ENCODE assay signal across 25 mouse cellular contexts in the genomic region with DNA sequence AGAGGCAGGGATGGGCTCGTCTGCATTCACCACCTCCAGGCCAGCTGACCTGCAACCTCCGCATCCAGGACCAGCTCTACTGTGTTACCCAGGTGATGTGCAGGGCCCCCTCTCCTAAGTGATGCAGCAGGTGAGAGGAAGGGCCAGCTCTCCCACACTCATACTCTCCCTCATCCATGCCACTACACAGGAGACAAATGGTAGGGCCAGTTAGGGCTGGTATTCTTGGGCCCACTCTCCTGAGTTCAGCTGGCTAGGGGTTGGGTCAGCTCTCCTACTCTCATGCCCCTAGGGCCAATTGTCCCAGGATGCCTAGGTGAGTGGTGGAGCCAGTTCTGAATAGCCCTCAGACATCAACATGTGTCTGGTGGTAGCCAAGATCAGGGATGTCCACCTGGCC. TPM values are rescaled to one million over a fixed set of nuclear protein-coding genes. Genes with fewer than 3 reads are reported as not detected.
DNase-seq lines count a peak whose midpoint lies in the region; ATAC-seq and TF ChIP-seq lines count a peak whose summit lies in the region.
"Had no signal": no experiment of that assay in that cellular context is flagged by ENCODE, and none has a peak within 500 bp of the region (broad histone marks: within the 10 kb centered on the region; RNA-seq: fewer than 3 reads in every experiment).

No protein-coding gene starts in this region.

- no peaks in the 10 kb centered on the region for H3K27me3 ChIP-seq in hindbrain, postnatal 0 days (ENCODE audit: insufficient read depth, low read length)
- H3K27me3 ChIP-seq in hindbrain, embryonic 11.5 days (ENCODE audit: control insufficient read depth, insufficient read depth, low read length): no peaks in the 10 kb centered on the region
- H3K27me3 ChIP-seq in megakaryocyte, embryonic 14.5 days (replicated peaks): peaks cover 2% of the 10 kb centered on the region
- no peaks in the 10 kb centered on the region for H3K27me3 ChIP-seq in midbrain, embryonic 14.5 days (ENCODE audit: control insufficient read depth, insufficient read depth, low read length)
- H3K27me3 ChIP-seq in midbrain, embryonic 10.5 days (ENCODE audit: low read depth, poor library complexity, severe bottlenecking): no peaks in the 10 kb centered on the region
- H3K27me3 ChIP-seq: CH12.LX; forebrain, embryonic 15.5 days; heart, embryonic 13.5 days had no signal

- H3K4me2 ChIP-seq in hindbrain, postnatal 0 days (ENCODE audit: low read depth, low read length): no peak overlapping the region
- no peak overlapping the region for H3K4me2 ChIP-seq in hindbrain, embryonic 11.5 days (replicated peaks; ENCODE audit: low read depth, low read length)
- H3K4me2 ChIP-seq in midbrain, embryonic 14.5 days (ENCODE audit: low read length): no peak overlapping the region
- H3K4me2 ChIP-seq: forebrain, embryonic 15.5 days; heart, embryonic 13.5 days; hindbrain, embryonic 14.5 days had no signal

- WGBS in hindbrain, postnatal 0 days: 83% methylated on average over 2 of the region's 2 CpGs
- 80% methylated on average over 2 of the region's 2 CpGs for WGBS in hindbrain, embryonic 11.5 days
- WGBS in midbrain, embryonic 14.5 days: 91% methylated on average over 2 of the region's 2 CpGs
- WGBS in midbrain, embryonic 10.5 days: 89% methylated on average over 2 of the region's 2 CpGs

- no peaks in the 10 kb centered on the region for H3K4me1 ChIP-seq in hindbrain, postnatal 0 days (ENCODE audit: insufficient read depth, low read length)
- no peaks in the 10 kb centered on the region for H3K4me1 ChIP-seq in hindbrain, embryonic 11.5 days (replicated peaks; ENCODE audit: control insufficient read depth, insufficient read depth, low read length)
- H3K4me1 ChIP-seq in megakaryocyte, embryonic 14.5 days: no peaks in the 10 kb centered on the region; the same call in 1 of the 2 replicates
- no peaks in the 10 kb centered on the region for H3K4me1 ChIP-seq in midbrain, embryonic 14.5 days (ENCODE audit: control insufficient read depth, insufficient read depth, low read length)
- no peaks in the 10 kb centered on the region for H3K4me1 ChIP-seq in midbrain, embryonic 10.5 days
- H3K4me1 ChIP-seq: forebrain, embryonic 10.5 days; forebrain, embryonic 15.5 days; heart, embryonic 10.5 days; heart, embryonic 13.5 days had no signal

- H3K4me3 ChIP-seq in hindbrain, postnatal 0 days (ENCODE audit: low read length): no peak overlapping the region
- no peak overlapping the region for H3K4me3 ChIP-seq in hindbrain, embryonic 11.5 days (ENCODE audit: low read depth, low read length)
- H3K4me3 ChIP-seq in megakaryocyte, embryonic 14.5 days (replicated peaks): peak overlapping the region; percentile 64
- no peak overlapping the region for H3K4me3 ChIP-seq in midbrain, embryonic 14.5 days (replicated peaks; ENCODE audit: low read depth, low read length)
- H3K4me3 ChIP-seq in midbrain, embryonic 10.5 days: no peak overlapping the region
- H3K4me3 ChIP-seq: forebrain, embryonic 10.5 days; forebrain, embryonic 15.5 days; heart, adult 2 months; heart, embryonic 10.5 days; heart, embryonic 13.5 days had no signal

- peak; percentile 29; the same call in 1 of the 2 replicates for ATAC-seq in hindbrain, postnatal 0 days
- ATAC-seq in hindbrain, embryonic 11.5 days (ENCODE audit: low FRiP score): no peak
- no peak for ATAC-seq in megakaryocyte, adult 5-6 weeks (ENCODE audit: poor library complexity, severe bottlenecking)
- ATAC-seq in midbrain, embryonic 14.5 days (ENCODE audit: low FRiP score, low TSS enrichment): peak; percentile 53; the same call in 1 of the 2 replicates
- ATAC-seq: forebrain, embryonic 15.5 days; Patski had no signal

- DNase-seq in heart, adult 11 months: peak; percentile 70
- DNase-seq in heart, postnatal 36 days: no peak
- no peak for DNase-seq in hindbrain, postnatal 0 days (ENCODE audit: low spot score)
- DNase-seq in hindbrain, embryonic 11.5 days (ENCODE audit: low spot score): no peak
- no peak for DNase-seq in midbrain, embryonic 14.5 days
- no peak for DNase-seq in midbrain, embryonic 10.5 days (ENCODE audit: low spot score)
- DNase-seq: adrenal gland, postnatal 10 days; adrenal gland, postnatal 36 days; B cell, adult 2 months; cerebellum, adult 18-20 months; cerebellum, adult 9-10 months; cerebellum, postnatal 14 days; gastrocnemius, postnatal 25 days; heart, adult 2 months; heart, postnatal 4 days had no signal

- no peak overlapping the region for H3K27ac ChIP-seq in hindbrain, postnatal 0 days
- H3K27ac ChIP-seq in hindbrain, embryonic 11.5 days (ENCODE audit: low read depth, low read length): no peak overlapping the region
- H3K27ac ChIP-seq in midbrain, embryonic 14.5 days (replicated peaks; ENCODE audit: low read depth, low read length): no peak overlapping the region
- H3K27ac ChIP-seq in midbrain, embryonic 10.5 days (replicated peaks): no peak overlapping the region
- H3K27ac ChIP-seq: forebrain, embryonic 10.5 days; forebrain, embryonic 15.5 days; heart, adult 2 months; heart, embryonic 10.5 days; heart, embryonic 13.5 days; hindbrain, embryonic 14.5 days had no signal

- no peak overlapping the region for H3K9ac ChIP-seq in hindbrain, postnatal 0 days (replicated peaks; ENCODE audit: low read length)
- no peak overlapping the region for H3K9ac ChIP-seq in hindbrain, embryonic 11.5 days (ENCODE audit: low read depth, low read length)
- H3K9ac ChIP-seq in midbrain, embryonic 14.5 days (replicated peaks; ENCODE audit: low read length): no peak overlapping the region
- H3K9ac ChIP-seq: forebrain, embryonic 15.5 days; heart, embryonic 13.5 days; hindbrain, embryonic 14.5 days had no signal

- no peaks in the 10 kb centered on the region for H3K36me3 ChIP-seq in hindbrain, postnatal 0 days (ENCODE audit: insufficient read depth, low read length)
- H3K36me3 ChIP-seq in hindbrain, embryonic 11.5 days (ENCODE audit: control insufficient read depth, insufficient read depth, low read length): no peaks in the 10 kb centered on the region
- no peaks in the 10 kb centered on the region for H3K36me3 ChIP-seq in megakaryocyte, embryonic 14.5 days (replicated peaks; ENCODE audit: low read length)
- H3K36me3 ChIP-seq in midbrain, embryonic 14.5 days (ENCODE audit: control insufficient read depth, insufficient read depth, low read length): no peaks in the 10 kb centered on the region
- no peaks in the 10 kb centered on the region for H3K36me3 ChIP-seq in midbrain, embryonic 10.5 days
- H3K36me3 ChIP-seq: forebrain, embryonic 10.5 days; forebrain, embryonic 15.5 days; G1E; heart, embryonic 10.5 days; heart, embryonic 13.5 days had no signal

- H3K9me3 ChIP-seq in hindbrain, postnatal 0 days (ENCODE audit: low read length): no peaks in the 10 kb centered on the region
- H3K9me3 ChIP-seq in hindbrain, embryonic 11.5 days (ENCODE audit: control insufficient read depth, low read length): no peaks in the 10 kb centered on the region
- H3K9me3 ChIP-seq in megakaryocyte, embryonic 14.5 days: peaks cover 11% of the 10 kb centered on the region
- no peaks in the 10 kb centered on the region for H3K9me3 ChIP-seq in midbrain, embryonic 14.5 days (ENCODE audit: control insufficient read depth, low read length)
- H3K9me3 ChIP-seq in midbrain, embryonic 10.5 days (replicated peaks): no peaks in the 10 kb centered on the region
- H3K9me3 ChIP-seq: forebrain, embryonic 10.5 days; forebrain, embryonic 15.5 days; G1E; heart, embryonic 10.5 days; heart, embryonic 13.5 days had no signal

- intact Hi-C loops in heart, postnatal 36 days (cut with DNase I): no loop called here

- TF ChIP-seq CTCF in hindbrain, postnatal 0 days (IDR thresholded peaks at IDR 0.05; ENCODE audit: low read depth): no peak

RNA-seq across cellular contexts. Expression of gene Cep44, which starts 30.6 kb away (rescaled TPM):
- total RNA-seq in heart, postnatal 36 days (2021): 10 to 100 TPM; 10.5 to 12.5 TPM
- total RNA-seq in hindbrain, postnatal 0 days (2014; rRNA removed): 20.6 and 22.2 TPM in 2 replicates
- 19.6 and 20.0 TPM in 2 replicates for polyA plus RNA-seq in hindbrain, postnatal 0 days (2015; fragmentation: Nextera tagmentation; extraction: Ambion mirVana)
- polyA plus RNA-seq in hindbrain, embryonic 11.5 days (2014; fragmentation: Nextera tagmentation; extraction: Ambion mirVana): 35.7 and 39.9 TPM in 2 replicates
- 2.8 TPM in 1 of 2 replicates, not detected in the other for polyA plus RNA-seq in megakaryocyte, embryonic 14.5 days (2012; ENCODE audit: insufficient read depth, low replicate concordance)
- 34.7 and 36.2 TPM in 2 replicates for total RNA-seq in megakaryocyte, adult 5-6 weeks (2015)
- total RNA-seq in megakaryocyte, adult 5-6 weeks (2017): 28.7 and 38.5 TPM in 2 replicates
- polyA plus RNA-seq in midbrain, embryonic 14.5 days (2014; fragmentation: Nextera tagmentation; extraction: Ambion mirVana): 26.5 and 28.2 TPM in 2 replicates
- polyA plus RNA-seq in midbrain, embryonic 10.5 days (2016; fragmentation: Nextera tagmentation; extraction: Ambion mirVana): 34.9 and 36.2 TPM in 2 replicates

RNA-seq across cellular contexts. Expression of gene Fbxo8, which starts 30.6 kb away (rescaled TPM):
- total RNA-seq in heart, postnatal 36 days (2021): 10 to 100 TPM; 60.5 to 62.2 TPM
- total RNA-seq in hindbrain, postnatal 0 days (2014; rRNA removed): 26.9 and 29.4 TPM in 2 replicates
- polyA plus RNA-seq in hindbrain, postnatal 0 days (2015; fragmentation: Nextera tagmentation; extraction: Ambion mirVana): 43.0 and 52.3 TPM in 2 replicates
- polyA plus RNA-seq in hindbrain, embryonic 11.5 days (2014; fragmentation: Nextera tagmentation; extraction: Ambion mirVana): 40.1 and 44.4 TPM in 2 replicates
- polyA plus RNA-seq in megakaryocyte, embryonic 14.5 days (2012; ENCODE audit: insufficient read depth, low replicate concordance): 2.9 and 6.6 TPM in 2 replicates
- 34.8 and 48.1 TPM in 2 replicates for total RNA-seq in megakaryocyte, adult 5-6 weeks (2015)
- total RNA-seq in megakaryocyte, adult 5-6 weeks (2017): 5.7 and 7.2 TPM in 2 replicates
- 44.3 and 46.1 TPM in 2 replicates for polyA plus RNA-seq in midbrain, embryonic 14.5 days (2014; fragmentation: Nextera tagmentation; extraction: Ambion mirVana)
- 25.0 and 32.2 TPM in 2 replicates for polyA plus RNA-seq in midbrain, embryonic 10.5 days (2016; fragmentation: Nextera tagmentation; extraction: Ambion mirVana)

Comparison
In these comparisons a context has a peak if more than half of its experiments do, and no peak if none do; other contexts are left out.
1. ATAC-seq: peak in hindbrain, postnatal 0 days (single experiment) and midbrain, embryonic 14.5 days (single experiment); none in hindbrain, embryonic 11.5 days (single experiment) and megakaryocyte, adult 5-6 weeks (single experiment).